8 mouse cellular contexts compared by ENCODE assay signal in genomic region chr8:124657961-124658360, GRCm38 (mm10). TPM values are rescaled to one million over a fixed set of nuclear protein-coding genes. Genes with fewer than 3 reads are reported as not detected.
DNase-seq lines count a peak whose midpoint lies in the region; ATAC-seq lines count a peak whose summit lies in the region.
"Had no signal": no experiment of that assay in that cellular context is flagged by ENCODE, and none has a peak within 500 bp of the region (broad histone marks: within the 10 kb centered on the region; RNA-seq: fewer than 3 reads in every experiment).

No protein-coding gene starts in this region.

- no peak overlapping the region for H3K9ac ChIP-seq in hindbrain, embryonic 12.5 days
- no peak overlapping the region for H3K9ac ChIP-seq in hindbrain, embryonic 16.5 days (ENCODE audit: low read depth, low read length)
- H3K9ac ChIP-seq in liver, embryonic 15.5 days, result peak overlapping the region; percentile 45

- DNase-seq in MEL-GATA-1-ER (ENCODE audit: extremely low read depth, low read depth), result peak; percentile 72
- no peak for DNase-seq in adrenal gland, postnatal 4 days (ENCODE audit: low spot score in 2 of 2)
- DNase-seq in embryo, embryonic 10 days (ENCODE audit: low spot score), result no peak
- DNase-seq: thymus, adult 18-20 months had no signal

- WGBS in hindbrain, embryonic 12.5 days, result 81% methylated on average over 7 of the region's 7 CpGs
- WGBS in hindbrain, embryonic 16.5 days, result 73% methylated on average over 7 of the region's 7 CpGs
- 28% methylated on average over 7 of the region's 7 CpGs for WGBS in liver, embryonic 15.5 days (ENCODE audit: insufficient replicate concordance)

- H3K27me3 ChIP-seq in hindbrain, embryonic 12.5 days, result no peaks in the 10 kb centered on the region
- H3K27me3 ChIP-seq in hindbrain, embryonic 16.5 days (replicated peaks; ENCODE audit: control insufficient read depth, insufficient read depth, low read length), result no peaks in the 10 kb centered on the region
- no peaks in the 10 kb centered on the region for H3K27me3 ChIP-seq in liver, embryonic 15.5 days

- H3K4me3 ChIP-seq in hindbrain, embryonic 12.5 days, result no peak overlapping the region
- H3K4me3 ChIP-seq in hindbrain, embryonic 16.5 days (ENCODE audit: low read length), result no peak overlapping the region
- peak overlapping the region; percentile 21 for H3K4me3 ChIP-seq in liver, embryonic 15.5 days (replicated peaks)

- H3K36me3 ChIP-seq in hindbrain, embryonic 12.5 days, result peaks cover 9% of the 10 kb centered on the region; the same call in 1 of the 2 replicates
- H3K36me3 ChIP-seq in hindbrain, embryonic 16.5 days (ENCODE audit: control insufficient read depth, insufficient read depth, low read length), result no peaks in the 10 kb centered on the region
- H3K36me3 ChIP-seq in liver, embryonic 15.5 days (replicated peaks), result peaks cover 20% of the 10 kb centered on the region

- peak overlapping the region; percentile 58 for H3K27ac ChIP-seq in hindbrain, embryonic 12.5 days
- H3K27ac ChIP-seq in hindbrain, embryonic 16.5 days (ENCODE audit: low read depth, low read length), result no peak overlapping the region
- H3K27ac ChIP-seq in liver, embryonic 15.5 days (replicated peaks), result peak overlapping the region; percentile 89

- no peak overlapping the region for H3K4me2 ChIP-seq in hindbrain, embryonic 12.5 days (replicated peaks)
- no peak overlapping the region for H3K4me2 ChIP-seq in hindbrain, embryonic 16.5 days (ENCODE audit: low read length)
- peak overlapping the region; percentile 61 for H3K4me2 ChIP-seq in liver, embryonic 15.5 days

- ATAC-seq in hindbrain, embryonic 12.5 days (ENCODE audit: low FRiP score), result peak; percentile 3; the same call in 1 of the 2 replicates
- ATAC-seq in hindbrain, embryonic 16.5 days, result no peak
- ATAC-seq in common myeloid progenitor, adult 5-6 weeks (replicated peaks; ENCODE audit: low read depth, poor library complexity, severe bottlenecking), result peak; percentile 55
- ATAC-seq in liver, embryonic 15.5 days (ENCODE audit: insufficient read depth), result peak; percentile 90

- peaks cover 55% of the 10 kb centered on the region for H3K4me1 ChIP-seq in hindbrain, embryonic 12.5 days
- peaks cover 53% of the 10 kb centered on the region for H3K4me1 ChIP-seq in hindbrain, embryonic 16.5 days (ENCODE audit: control insufficient read depth, insufficient read depth, low read depth, low read length)
- H3K4me1 ChIP-seq in liver, embryonic 15.5 days (replicated peaks), result peaks cover 96% of the 10 kb centered on the region

- no peaks in the 10 kb centered on the region for H3K9me3 ChIP-seq in hindbrain, embryonic 12.5 days (replicated peaks)
- no peaks in the 10 kb centered on the region for H3K9me3 ChIP-seq in hindbrain, embryonic 16.5 days (ENCODE audit: control insufficient read depth, low read length)
- no peaks in the 10 kb centered on the region for H3K9me3 ChIP-seq in liver, embryonic 15.5 days (replicated peaks)

RNA-seq across cellular contexts. Expression of gene 2310022B05Rik, which starts 5.2 kb away (rescaled TPM):
- polyA plus RNA-seq in hindbrain, embryonic 12.5 days (2016; fragmentation: Nextera tagmentation; extraction: Ambion mirVana), result 26.6 and 31.2 TPM in 2 replicates
- 17.0 and 23.2 TPM in 2 replicates for polyA plus RNA-seq in hindbrain, embryonic 16.5 days (2015; fragmentation: Nextera tagmentation; extraction: Ambion mirVana)
- 3.3 and 5.4 TPM in 2 replicates for total RNA-seq in common myeloid progenitor, adult 5-6 weeks (2017)
- 5.5 and 6.5 TPM in 2 replicates for polyA plus RNA-seq in liver, embryonic 15.5 days (2015; fragmentation: Nextera tagmentation; extraction: Ambion mirVana)
- 10 to 100 TPM; 75.8 to 77.2 TPM for total RNA-seq in adrenal gland, postnatal 4 days (2021)
